Mouse (Mus musculus) lung, postnatal 0 days (tissue): ENCODE data around the gene St3gal3.

Experiments used
- CTCF ChIP-seq: IDR thresholded peaks from 2 replicates; pipeline ENCODE4 v1.5.1; 2016; ENCODE audit warnings: antibody characterized with exemption, mild to moderate bottlenecking
- EP300 ChIP-seq: IDR thresholded peaks from 2 replicates; pipeline ENCODE4 v1.6.1; 2016; ENCODE audit warnings: antibody characterized with exemption, mild to moderate bottlenecking, control low read depth

- TF ChIP-seq CTCF (no peak), EP300 (no peak)
Measured at GRCm38 (mm10) chr4:118073128-118073527, 61.6 kb downstream of the St3gal3 start.
